Mouse (Mus musculus): ENCODE data around the gene Cwh43.

GRCm38 (mm10) chr5:73380829-73381228, 25.0 kb upstream of the Cwh43 start:
- TF ChIP-seq CTCF (IDR thresholded peaks at IDR 0.05): no peak
- no peak for TF ChIP-seq EP300 (IDR thresholded peaks at IDR 0.05)
